Mouse (Mus musculus): Measurements from ENCODE around the gene Gpatch2. TPM values are rescaled to one million over a fixed set of nuclear protein-coding genes. Genes with fewer than 3 reads are reported as not detected.

The Gpatch2 gene
- polyA plus RNA-seq, 1 experiment from 2014 or later = 11.9 TPM

GRCm38 (mm10) chr1:187230255-187230654, 14.9 kb downstream of the Gpatch2 start:
- Histone ChIP-seq H3K27me3 (replicated peaks; ENCODE audit: insufficient read depth, low read length) (no peaks in the 10 kb centered on the region), H3K9ac (replicated peaks; ENCODE audit: low read depth) (no peak overlapping the region), H3K9me3 (ENCODE audit: low read length) (no peaks in the 10 kb centered on the region), H3K27ac (ENCODE audit: low read length) (no peak overlapping the region), H3K4me3 (ENCODE audit: low read depth, low read length) (no peak overlapping the region), H3K4me1 (ENCODE audit: insufficient read depth, low read depth, low read length) (no peaks in the 10 kb centered on the region), H3K4me2 (replicated peaks; ENCODE audit: low read depth, low read length) (no peak overlapping the region), H3K36me3 (ENCODE audit: insufficient read depth, low read length) (no peaks in the 10 kb centered on the region)
- DNase-seq (ENCODE audit: low spot score) (no peak), ATAC-seq (no peak)
- WGBS = 90% methylated on average over 5 of the region's 5 CpGs
- TF ChIP-seq EP300 (IDR thresholded peaks at IDR 0.05) (no peak), CTCF (IDR thresholded peaks at IDR 0.05) (no peak)

GRCm38 (mm10) chr1:187232196-187232955, 17.1 kb downstream of the Gpatch2 start:
- no peak for TF ChIP-seq EP300 (IDR thresholded peaks at IDR 0.05)
- TF ChIP-seq CTCF (IDR thresholded peaks at IDR 0.05) = no peak
- peak; percentile 63 for DNase-seq (ENCODE audit: low spot score)
- 51% methylated on average over 14 of the region's 14 CpGs for WGBS
- Histone ChIP-seq H3K9me3 (ENCODE audit: low read length) (no peaks in the 10 kb centered on the region), H3K4me3 (ENCODE audit: low read depth, low read length) (no peak overlapping the region), H3K4me2 (replicated peaks; ENCODE audit: low read depth, low read length) (no peak overlapping the region; the same call in 1 of the 2 replicates), H3K27ac (ENCODE audit: low read length) (no peak overlapping the region), H3K27me3 (replicated peaks; ENCODE audit: insufficient read depth, low read length) (no peaks in the 10 kb centered on the region), H3K36me3 (ENCODE audit: insufficient read depth, low read length) (no peaks in the 10 kb centered on the region), H3K9ac (replicated peaks; ENCODE audit: low read depth) (no peak overlapping the region), H3K4me1 (ENCODE audit: insufficient read depth, low read depth, low read length) (no peaks in the 10 kb centered on the region)
- ATAC-seq = no peak

- no peak overlapping the region for H3K27ac ChIP-seq (ENCODE audit: low read length)
- H3K36me3 ChIP-seq (ENCODE audit: insufficient read depth, low read length) = no peaks in the 10 kb centered on the region
- H3K9me3 ChIP-seq (ENCODE audit: low read length) = no peaks in the 10 kb centered on the region
- DNase-seq (ENCODE audit: low spot score) = no peak
- H3K4me3 ChIP-seq (ENCODE audit: low read depth, low read length) = no peak overlapping the region
- no peak overlapping the region; the same call in 1 of the 2 replicates for H3K4me2 ChIP-seq (replicated peaks; ENCODE audit: low read depth, low read length)
- no peak for ATAC-seq
- no peak overlapping the region for H3K9ac ChIP-seq (replicated peaks; ENCODE audit: low read depth)
- 73% methylated on average over 7 of the region's 7 CpGs for WGBS
- no peaks in the 10 kb centered on the region for H3K4me1 ChIP-seq (ENCODE audit: insufficient read depth, low read depth, low read length)
- TF ChIP-seq CTCF (IDR thresholded peaks at IDR 0.05) (peak; percentile 25), EP300 (IDR thresholded peaks at IDR 0.05) (no peak)
- no peaks in the 10 kb centered on the region for H3K27me3 ChIP-seq (replicated peaks; ENCODE audit: insufficient read depth, low read length)
These were observed 17.8 kb downstream of the Gpatch2 start for GRCm38 (mm10) chr1:187232996-187233615.

GRCm38 (mm10) chr1:187235161-187235560, 19.9 kb downstream of the Gpatch2 start:
- Histone ChIP-seq H3K4me2 (replicated peaks; ENCODE audit: low read depth, low read length) (no peak overlapping the region), H3K9ac (replicated peaks; ENCODE audit: low read depth) (no peak overlapping the region), H3K27ac (ENCODE audit: low read length) (no peak overlapping the region), H3K9me3 (ENCODE audit: low read length) (no peaks in the 10 kb centered on the region), H3K27me3 (replicated peaks; ENCODE audit: insufficient read depth, low read length) (no peaks in the 10 kb centered on the region), H3K4me3 (ENCODE audit: low read depth, low read length) (no peak overlapping the region), H3K4me1 (ENCODE audit: insufficient read depth, low read depth, low read length) (no peaks in the 10 kb centered on the region), H3K36me3 (ENCODE audit: insufficient read depth, low read length) (no peaks in the 10 kb centered on the region)
- no peak for ATAC-seq
- WGBS = 96% methylated on average over 3 of the region's 3 CpGs
- TF ChIP-seq CTCF (IDR thresholded peaks at IDR 0.05) (no peak), EP300 (IDR thresholded peaks at IDR 0.05) (no peak)
- DNase-seq (ENCODE audit: low spot score) = no peak

- WGBS = 75% methylated on average over 6 of the region's 6 CpGs
- Histone ChIP-seq H3K27ac (ENCODE audit: low read length) (no peak overlapping the region), H3K4me2 (replicated peaks; ENCODE audit: low read depth, low read length) (no peak overlapping the region), H3K4me1 (ENCODE audit: insufficient read depth, low read depth, low read length) (no peaks in the 10 kb centered on the region), H3K27me3 (replicated peaks; ENCODE audit: insufficient read depth, low read length) (no peaks in the 10 kb centered on the region), H3K36me3 (ENCODE audit: insufficient read depth, low read length) (no peaks in the 10 kb centered on the region), H3K4me3 (ENCODE audit: low read depth, low read length) (no peak overlapping the region), H3K9me3 (ENCODE audit: low read length) (no peaks in the 10 kb centered on the region), H3K9ac (replicated peaks; ENCODE audit: low read depth) (no peak overlapping the region)
- DNase-seq (ENCODE audit: low spot score) (no peak), ATAC-seq (no peak)
- no peak for TF ChIP-seq CTCF (IDR thresholded peaks at IDR 0.05)
- no peak for TF ChIP-seq EP300 (IDR thresholded peaks at IDR 0.05)
These were observed 21.0 kb downstream of the Gpatch2 start for GRCm38 (mm10) chr1:187236296-187236695.

GRCm38 (mm10) chr1:187238061-187238460, 22.8 kb downstream of the Gpatch2 start:
- Histone ChIP-seq H3K9me3 (ENCODE audit: low read length) (no peaks in the 10 kb centered on the region), H3K4me2 (replicated peaks; ENCODE audit: low read depth, low read length) (no peak overlapping the region), H3K4me3 (ENCODE audit: low read depth, low read length) (no peak overlapping the region), H3K27ac (ENCODE audit: low read length) (no peak overlapping the region), H3K36me3 (ENCODE audit: insufficient read depth, low read length) (no peaks in the 10 kb centered on the region), H3K4me1 (ENCODE audit: insufficient read depth, low read depth, low read length) (no peaks in the 10 kb centered on the region), H3K27me3 (replicated peaks; ENCODE audit: insufficient read depth, low read length) (no peaks in the 10 kb centered on the region), H3K9ac (replicated peaks; ENCODE audit: low read depth) (no peak overlapping the region)
- TF ChIP-seq EP300 (IDR thresholded peaks at IDR 0.05) (no peak), CTCF (IDR thresholded peaks at IDR 0.05) (no peak)
- 88% methylated on average over 4 of the region's 4 CpGs for WGBS
- DNase-seq (ENCODE audit: low spot score) (no peak), ATAC-seq (no peak)
